In genomic region chr11:70668335-70668770, GRCm38 (mm10) we compare ENCODE assay signal across 7 mouse cellular contexts. TPM values are rescaled to one million over a fixed set of nuclear protein-coding genes. Genes with fewer than 3 reads are reported as not detected.
DNase-seq lines count a peak whose midpoint lies in the region; ATAC-seq and TF ChIP-seq lines count a peak whose summit lies in the region.

No protein-coding gene starts in this region.

- peaks cover 49% of the 10 kb centered on the region for H3K36me3 ChIP-seq in lung, embryonic 14.5 days (ENCODE audit: insufficient read depth)
- H3K36me3 ChIP-seq in forebrain, embryonic 14.5 days (ENCODE audit: control insufficient read depth, insufficient read depth, low read length), result peaks cover 42% of the 10 kb centered on the region
- H3K36me3 ChIP-seq in limb, embryonic 11.5 days (ENCODE audit: control insufficient read depth, insufficient read depth, low read length), result peaks cover 15% of the 10 kb centered on the region
- peaks cover 11% of the 10 kb centered on the region for H3K36me3 ChIP-seq in myocyte (ENCODE audit: control insufficient read depth, insufficient read depth)

- no peaks in the 10 kb centered on the region for H3K27me3 ChIP-seq in lung, embryonic 14.5 days (ENCODE audit: insufficient read depth, low read length)
- H3K27me3 ChIP-seq in forebrain, embryonic 14.5 days (replicated peaks; ENCODE audit: control insufficient read depth, insufficient read depth, low read length), result no peaks in the 10 kb centered on the region
- no peaks in the 10 kb centered on the region for H3K27me3 ChIP-seq in limb, embryonic 11.5 days (ENCODE audit: control insufficient read depth, insufficient read depth, low read length)
- H3K27me3 ChIP-seq in myocyte (ENCODE audit: control insufficient read depth, insufficient read depth, insufficient read length), result no peaks in the 10 kb centered on the region

- peak overlapping the region; percentile 83 for H3K4me2 ChIP-seq in lung, embryonic 14.5 days
- peak overlapping the region; percentile 85 for H3K4me2 ChIP-seq in forebrain, embryonic 14.5 days (ENCODE audit: low read length)
- H3K4me2 ChIP-seq in limb, embryonic 11.5 days (ENCODE audit: low read depth, severe bottlenecking), result peak overlapping the region; percentile 79
- peak overlapping the region; percentile 95 for H3K4me2 ChIP-seq in myocyte (ENCODE audit: low read depth)

- H3K27ac ChIP-seq in lung, embryonic 14.5 days (ENCODE audit: low read depth), result peak overlapping the region; percentile 96
- peak overlapping the region; percentile 53 for H3K27ac ChIP-seq in brown adipose tissue, adult 24 weeks (replicated peaks; ENCODE audit: low read depth, low read length)
- H3K27ac ChIP-seq in forebrain, embryonic 14.5 days (ENCODE audit: low read depth, low read length), result peak overlapping the region; percentile 74
- H3K27ac ChIP-seq in limb, embryonic 11.5 days (replicated peaks; ENCODE audit: low read depth, low read length), result peak overlapping the region; percentile 88

- H3K9ac ChIP-seq in lung, embryonic 14.5 days, result peak overlapping the region; percentile 58
- peak overlapping the region; percentile 70 for H3K9ac ChIP-seq in forebrain, embryonic 14.5 days (ENCODE audit: low read length)
- H3K9ac ChIP-seq in limb, embryonic 11.5 days (ENCODE audit: low read length), result peak overlapping the region; percentile 57

- no peaks in the 10 kb centered on the region for H3K9me3 ChIP-seq in lung, embryonic 14.5 days (ENCODE audit: low read depth, low read length)
- no peaks in the 10 kb centered on the region for H3K9me3 ChIP-seq in forebrain, embryonic 14.5 days (replicated peaks; ENCODE audit: control insufficient read depth, low read length)
- no peaks in the 10 kb centered on the region for H3K9me3 ChIP-seq in limb, embryonic 11.5 days (ENCODE audit: control insufficient read depth, low read length)

- no peak for TF ChIP-seq CTCF in lung, embryonic 14.5 days (IDR thresholded peaks at IDR 0.05; ENCODE audit: low read depth)

- DNase-seq in lung, embryonic 14.5 days, result no peak
- DNase-seq in lung, adult 18-20 months, result no peak
- no peak for DNase-seq in forebrain, embryonic 14.5 days (ENCODE audit: low spot score)
- DNase-seq in limb, embryonic 11.5 days (ENCODE audit: low spot score), result no peak
- DNase-seq in layer of hippocampus, adult 9-11 months, result no peak

- peak; percentile 64 for TF ChIP-seq POLR2A in myocyte (IDR thresholded peaks at IDR 0.05; ENCODE audit: insufficient read length, low read depth)

- peak overlapping the region; percentile 35 for H3ac ChIP-seq in myocyte (ENCODE audit: control insufficient read depth, insufficient read length)

- peak; percentile 59 for ATAC-seq in lung, embryonic 14.5 days (ENCODE audit: insufficient read depth)
- ATAC-seq in forebrain, embryonic 14.5 days, result no peak
- ATAC-seq in limb, embryonic 11.5 days (ENCODE audit: insufficient number of reproducible peaks, low FRiP score, low TSS enrichment, low read depth), result peak; percentile 36; the same call in 1 of the 2 replicates

- WGBS in lung, embryonic 14.5 days, result under 1% methylated on average over 15 of the region's 15 CpGs
- 1% methylated on average over 15 of the region's 15 CpGs for WGBS in forebrain, embryonic 14.5 days
- WGBS in limb, embryonic 11.5 days, result under 1% methylated on average over 15 of the region's 15 CpGs

- 0 out of 2 replicates have a peak, but pooled peaks cover 7% of the 10 kb centered on the region for H3K4me1 ChIP-seq in lung, embryonic 14.5 days (ENCODE audit: insufficient read depth)
- H3K4me1 ChIP-seq in brown adipose tissue, adult 24 weeks (ENCODE audit: control insufficient read depth, insufficient read depth, insufficient read length, low read length), result no peaks in the 10 kb centered on the region
- peaks cover 14% of the 10 kb centered on the region for H3K4me1 ChIP-seq in forebrain, embryonic 14.5 days (ENCODE audit: control insufficient read depth, insufficient read depth, low read length)
- peaks cover 15% of the 10 kb centered on the region for H3K4me1 ChIP-seq in limb, embryonic 11.5 days (ENCODE audit: control insufficient read depth, insufficient read depth, low read length)

- peak overlapping the region; percentile 53 for H3K4me3 ChIP-seq in lung, embryonic 14.5 days (ENCODE audit: low read depth, low read length)
- H3K4me3 ChIP-seq in brown adipose tissue, adult 24 weeks (ENCODE audit: insufficient read depth, low read depth, low read length), result peak overlapping the region; percentile 62
- H3K4me3 ChIP-seq in forebrain, embryonic 14.5 days (ENCODE audit: low read depth, low read length), result peak overlapping the region; percentile 68
- peak overlapping the region; percentile 57 for H3K4me3 ChIP-seq in limb, embryonic 11.5 days (ENCODE audit: low read depth, low read length)
- H3K4me3 ChIP-seq in myocyte, result peak overlapping the region; percentile 82

- peaks cover 19% of the 10 kb centered on the region for H3K79me2 ChIP-seq in myocyte (ENCODE audit: control insufficient read depth, insufficient read depth)

TF ChIP-seq in myocyte, 11 proteins besides CTCF, POLR2A, EP300 and RAD21:
- TF ChIP-seq TCF3 (IDR thresholded peaks at IDR 0.05; ENCODE audit: insufficient read length, low read depth), result no peak
- peak; percentile 34 for TF ChIP-seq USF1 (IDR thresholded peaks at IDR 0.05; ENCODE audit: low read depth)
- no peak for TF ChIP-seq MYOG (IDR thresholded peaks at IDR 0.05; ENCODE audit: control insufficient read depth in 1 of 3, insufficient read depth in 1 of 3, insufficient read length in 2 of 3, low read depth in 2 of 3)
- TF ChIP-seq TCF12 (IDR thresholded peaks at IDR 0.05; ENCODE audit: insufficient read depth, poor library complexity, severe bottlenecking), result no peak
- no peak for TF ChIP-seq E2F4 (IDR thresholded peaks at IDR 0.05; ENCODE audit: insufficient read depth)
- TF ChIP-seq REST (IDR thresholded peaks at IDR 0.05; ENCODE audit: insufficient read depth, insufficient read length), result no peak
- TF ChIP-seq POLR2AphosphoS2 (IDR thresholded peaks at IDR 0.05; ENCODE audit: insufficient read length, low read depth), result peak; percentile 46
- no peak for TF ChIP-seq CEBPB (IDR thresholded peaks at IDR 0.05; ENCODE audit: insufficient read depth, poor library complexity, severe bottlenecking)
- no peak for TF ChIP-seq MYOD1 (IDR thresholded peaks at IDR 0.05; ENCODE audit: control insufficient read depth in 1 of 3, insufficient read length in 2 of 3, low read depth in 2 of 3)
- no peak for TF ChIP-seq MAX (IDR thresholded peaks at IDR 0.05; ENCODE audit: low read depth)
- TF ChIP-seq SRF (IDR thresholded peaks at IDR 0.05; ENCODE audit: control insufficient read depth, insufficient read length, low read depth), result no peak

RNA-seq across cellular contexts. Expression of gene Spag7, which starts 0.9 kb away (rescaled TPM):
- 141 and 167 TPM in 2 replicates for polyA plus RNA-seq in lung, embryonic 14.5 days (2014; fragmentation: Nextera tagmentation; extraction: Ambion mirVana)
- 74.7 and 107 TPM in 2 replicates for polyA plus RNA-seq in brown adipose tissue, adult 24 weeks (2012; ENCODE audit: insufficient read depth, insufficient read length, missing spikeins)
- polyA plus RNA-seq in forebrain, embryonic 14.5 days (2014; fragmentation: Nextera tagmentation; extraction: Ambion mirVana), result 65.4 and 83.9 TPM in 2 replicates
- 156 and 173 TPM in 2 replicates for polyA plus RNA-seq in limb, embryonic 11.5 days (2014; fragmentation: Nextera tagmentation; extraction: Ambion mirVana)
- polyA plus RNA-seq in myocyte (2012; fragmentation: generic; extraction: Trizol), result 52.4 TPM

RNA-seq across cellular contexts. Expression of gene Eno3, which starts 11.4 kb away (rescaled TPM):
- 12.7 and 19.6 TPM in 2 replicates for polyA plus RNA-seq in lung, embryonic 14.5 days (2014; fragmentation: Nextera tagmentation; extraction: Ambion mirVana)
- 40.8 and 79.3 TPM in 2 replicates for polyA plus RNA-seq in brown adipose tissue, adult 24 weeks (2012; ENCODE audit: insufficient read depth, insufficient read length, missing spikeins)
- polyA plus RNA-seq in forebrain, embryonic 14.5 days (2014; fragmentation: Nextera tagmentation; extraction: Ambion mirVana), result 5.7 and 5.9 TPM in 2 replicates
- polyA plus RNA-seq in limb, embryonic 11.5 days (2014; fragmentation: Nextera tagmentation; extraction: Ambion mirVana), result 49.4 and 53.3 TPM in 2 replicates
- polyA plus RNA-seq in myocyte (2012; fragmentation: generic; extraction: Trizol), result 1,792 TPM

RNA-seq across cellular contexts. Expression of gene Pfn1, which starts 13.9 kb away (rescaled TPM):
- polyA plus RNA-seq in lung, embryonic 14.5 days (2014; fragmentation: Nextera tagmentation; extraction: Ambion mirVana), result 2,124 and 2,138 TPM in 2 replicates
- 244 and 265 TPM in 2 replicates for polyA plus RNA-seq in brown adipose tissue, adult 24 weeks (2012; ENCODE audit: insufficient read depth, insufficient read length, missing spikeins)
- polyA plus RNA-seq in forebrain, embryonic 14.5 days (2014; fragmentation: Nextera tagmentation; extraction: Ambion mirVana), result 793 and 798 TPM in 2 replicates
- polyA plus RNA-seq in limb, embryonic 11.5 days (2014; fragmentation: Nextera tagmentation; extraction: Ambion mirVana), result 2,040 and 2,092 TPM in 2 replicates
- 2,636 TPM for polyA plus RNA-seq in myocyte (2012; fragmentation: generic; extraction: Trizol)

RNA-seq across cellular contexts. Expression of gene Camta2, which starts 19.6 kb away (rescaled TPM):
- 15.3 and 16.2 TPM in 2 replicates for polyA plus RNA-seq in lung, embryonic 14.5 days (2014; fragmentation: Nextera tagmentation; extraction: Ambion mirVana)
- 15.8 and 16.3 TPM in 2 replicates for polyA plus RNA-seq in brown adipose tissue, adult 24 weeks (2012; ENCODE audit: insufficient read depth, insufficient read length, missing spikeins)
- polyA plus RNA-seq in forebrain, embryonic 14.5 days (2014; fragmentation: Nextera tagmentation; extraction: Ambion mirVana), result 8.7 and 14.9 TPM in 2 replicates
- 8.2 and 11.8 TPM in 2 replicates for polyA plus RNA-seq in limb, embryonic 11.5 days (2014; fragmentation: Nextera tagmentation; extraction: Ambion mirVana)
- polyA plus RNA-seq in myocyte (2012; fragmentation: generic; extraction: Trizol), result 11.9 TPM

RNA-seq across cellular contexts. Expression of gene Slc25a11, which starts 21.1 kb away (rescaled TPM):
- polyA plus RNA-seq in lung, embryonic 14.5 days (2014; fragmentation: Nextera tagmentation; extraction: Ambion mirVana), result 128 and 133 TPM in 2 replicates
- 166 and 170 TPM in 2 replicates for polyA plus RNA-seq in brown adipose tissue, adult 24 weeks (2012; ENCODE audit: insufficient read depth, insufficient read length, missing spikeins)
- polyA plus RNA-seq in forebrain, embryonic 14.5 days (2014; fragmentation: Nextera tagmentation; extraction: Ambion mirVana), result 165 and 190 TPM in 2 replicates
- 141 and 148 TPM in 2 replicates for polyA plus RNA-seq in limb, embryonic 11.5 days (2014; fragmentation: Nextera tagmentation; extraction: Ambion mirVana)
- polyA plus RNA-seq in myocyte (2012; fragmentation: generic; extraction: Trizol), result 165 TPM

Comparison
In these comparisons a context has a peak if more than half of its experiments do, and no peak if none do; other contexts are left out.
1. RNA of gene Eno3, which starts 11.4 kb away (polyA plus RNA-seq): 1,792 TPM in myocyte (single experiment); 49.4 to 53.3 TPM in limb, embryonic 11.5 days, 40.8 to 79.3 TPM in brown adipose tissue, adult 24 weeks, 12.7 to 19.6 TPM in lung, embryonic 14.5 days and 5.7 to 5.9 TPM in forebrain, embryonic 14.5 days; every median in the first group is over 10 times any median in the second.
2. Peak in every context shown above with its lines, with median percentiles within 50 percentile points of each other: H3K27ac ChIP-seq, H3K4me2 ChIP-seq, H3K4me3 ChIP-seq and H3K9ac ChIP-seq.